Mouse (Mus musculus) small intestine, adult 2 months (tissue): ENCODE data around the gene Kdm1a.

ENCODE experiments used
- CTCF ChIP-seq: fragments of 200-500 bp; IDR thresholded peaks from 2 replicates; pipeline ENCODE4 v1.5.1; 2012; ENCODE audit warnings: low read depth, mild to moderate bottlenecking, control low read depth, inconsistent platforms, low read length, moderate library complexity, mixed read lengths; ENCODE audit not compliant: insufficient replicate concordance, insufficient read length; ENCODE audit errors: extremely low read depth
- POLR2A ChIP-seq: fragments of 200-500 bp; IDR thresholded peaks from 2 replicates; pipeline ENCODE4 v1.6.1; 2012; ENCODE audit warnings: low read depth, mild to moderate bottlenecking, control low read depth, inconsistent platforms, low read length, moderate library complexity

- TF ChIP-seq CTCF = peak; percentile 88; the same call in 1 of the 2 replicates
- no peak for TF ChIP-seq POLR2A
These were observed 48.9 kb upstream of the Kdm1a start for GRCm38 (mm10) chr4:136651357-136651811.
